Comparison of ENCODE assay signal across 23 mouse cellular contexts in the genomic region with DNA sequence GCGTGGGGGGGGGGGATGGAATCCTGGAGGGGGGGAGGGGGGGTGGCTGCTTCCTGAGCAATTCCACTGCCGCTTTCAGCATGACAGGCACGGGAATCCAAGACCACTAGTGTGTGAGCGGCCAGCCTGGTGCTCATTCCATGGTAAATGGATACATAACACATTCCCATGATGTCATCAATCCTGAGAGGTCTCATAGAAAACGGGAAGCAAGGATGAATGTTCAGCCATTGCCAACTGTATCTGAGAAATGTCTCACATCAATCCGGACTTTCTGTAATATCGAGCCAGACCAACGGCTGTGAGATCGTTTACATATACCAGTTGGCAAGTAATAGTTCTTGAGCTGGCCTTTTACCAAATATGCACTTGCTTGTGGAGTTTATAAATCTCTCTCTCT.
DNase-seq lines count a peak whose midpoint lies in the region; ATAC-seq and TF ChIP-seq lines count a peak whose summit lies in the region.
"Had no signal": no experiment of that assay in that cellular context is flagged by ENCODE, and none has a peak within 500 bp of the region (broad histone marks: within the 10 kb centered on the region; RNA-seq: fewer than 3 reads in every experiment).

No protein-coding gene starts in this region.

- no peaks in the 10 kb centered on the region for H3K36me3 ChIP-seq in forebrain, embryonic 16.5 days (ENCODE audit: control insufficient read depth, insufficient read depth)
- no peaks in the 10 kb centered on the region for H3K36me3 ChIP-seq in forebrain, embryonic 10.5 days (replicated peaks)
- no peaks in the 10 kb centered on the region for H3K36me3 ChIP-seq in liver, adult 2 months (ENCODE audit: control insufficient read depth, insufficient read depth, low read length)
- no peaks in the 10 kb centered on the region for H3K36me3 ChIP-seq in liver, embryonic 12.5 days
- no peaks in the 10 kb centered on the region for H3K36me3 ChIP-seq in stomach, embryonic 14.5 days (ENCODE audit: control insufficient read depth, insufficient read depth, low read length)
- no peaks in the 10 kb centered on the region for H3K36me3 ChIP-seq in midbrain, embryonic 10.5 days
- H3K36me3 ChIP-seq: embryonic facial prominence, embryonic 13.5 days; G1E; liver, embryonic 13.5 days; midbrain, embryonic 13.5 days; neural tube, embryonic 12.5 days had no signal

- TF ChIP-seq CTCF in liver, adult 2 months (IDR thresholded peaks at IDR 0.05; ENCODE audit: low read depth, low read length), result no peak
- no peak for TF ChIP-seq CTCF in brain, embryonic 14.5 days (IDR thresholded peaks at IDR 0.05; ENCODE audit: borderline replicate concordance, extremely low read depth, insufficient read depth, insufficient read length)

- WGBS in forebrain, embryonic 16.5 days, result 40% methylated on average over 9 of the region's 9 CpGs
- WGBS in forebrain, embryonic 10.5 days, result 88% methylated on average over 9 of the region's 9 CpGs
- WGBS in liver, adult 2 months, result 76% methylated on average over 9 of the region's 9 CpGs
- WGBS in liver, embryonic 12.5 days (ENCODE audit: insufficient replicate concordance), result 64% methylated on average over 9 of the region's 9 CpGs
- WGBS in stomach, embryonic 14.5 days, result 43% methylated on average over 9 of the region's 9 CpGs
- WGBS in midbrain, embryonic 10.5 days, result 88% methylated on average over 9 of the region's 9 CpGs

- no peak overlapping the region for H3K9ac ChIP-seq in forebrain, embryonic 16.5 days (replicated peaks; ENCODE audit: low read depth, low read length)
- no peak overlapping the region for H3K9ac ChIP-seq in liver, adult 2 months (ENCODE audit: low read depth, low read length)
- no peak overlapping the region for H3K9ac ChIP-seq in liver, embryonic 12.5 days
- H3K9ac ChIP-seq in stomach, embryonic 14.5 days (replicated peaks; ENCODE audit: low read depth, low read length), result no peak overlapping the region
- H3K9ac ChIP-seq: embryonic facial prominence, embryonic 13.5 days; forebrain, embryonic 13.5 days; liver, embryonic 13.5 days; midbrain, embryonic 13.5 days; neural tube, embryonic 12.5 days had no signal

- DNase-seq in forebrain, embryonic 10.5 days (ENCODE audit: extremely low spot score, low spot score), result no peak
- DNase-seq in liver, adult 2 months (ENCODE audit: extremely low read depth, low read depth, low spot score), result peak; percentile 1
- DNase-seq in brain, embryonic 14.5 days (ENCODE audit: low read depth), result peak; percentile 32
- no peak for DNase-seq in midbrain, embryonic 10.5 days (ENCODE audit: low spot score)
- DNase-seq: adrenal gland, postnatal 14 days; cerebellum, adult 11 months; cerebellum, postnatal 10 days; gastrocnemius, adult 2 months; kidney, adult 8-10 months; kidney, postnatal 14 days; liver, embryonic 13.5 days; right cerebral cortex, adult 18-20 months had no signal

- H3K4me2 ChIP-seq in forebrain, embryonic 16.5 days (ENCODE audit: low read length), result no peak overlapping the region
- H3K4me2 ChIP-seq in liver, embryonic 12.5 days, result no peak overlapping the region
- no peak overlapping the region for H3K4me2 ChIP-seq in stomach, embryonic 14.5 days (replicated peaks; ENCODE audit: low read depth, low read length)
- H3K4me2 ChIP-seq: embryonic facial prominence, embryonic 13.5 days; forebrain, embryonic 13.5 days; heart, embryonic 11.5 days; liver, embryonic 13.5 days; midbrain, embryonic 13.5 days; neural tube, embryonic 12.5 days had no signal

- no peak overlapping the region for H3K27ac ChIP-seq in forebrain, embryonic 16.5 days (ENCODE audit: low read length)
- no peak overlapping the region for H3K27ac ChIP-seq in forebrain, embryonic 10.5 days
- H3K27ac ChIP-seq in liver, adult 2 months (replicated peaks; ENCODE audit: insufficient read depth, low read depth, low read length), result no peak overlapping the region
- H3K27ac ChIP-seq in liver, embryonic 12.5 days, result no peak overlapping the region
- no peak overlapping the region for H3K27ac ChIP-seq in stomach, embryonic 14.5 days (ENCODE audit: low read length)
- no peak overlapping the region for H3K27ac ChIP-seq in midbrain, embryonic 10.5 days (replicated peaks)
- H3K27ac ChIP-seq: embryonic facial prominence, embryonic 13.5 days; forebrain, embryonic 13.5 days; gastrocnemius, adult 2 months; hindbrain, postnatal 0 days; liver, embryonic 13.5 days; midbrain, embryonic 13.5 days; neural tube, embryonic 12.5 days had no signal

- no peaks in the 10 kb centered on the region for H3K27me3 ChIP-seq in forebrain, embryonic 16.5 days (replicated peaks; ENCODE audit: control insufficient read depth, insufficient read depth, low read length)
- no peaks in the 10 kb centered on the region for H3K27me3 ChIP-seq in forebrain, embryonic 10.5 days (ENCODE audit: poor library complexity, severe bottlenecking)
- no peaks in the 10 kb centered on the region for H3K27me3 ChIP-seq in liver, adult 2 months (ENCODE audit: control insufficient read depth, insufficient read depth, low read length)
- H3K27me3 ChIP-seq in liver, embryonic 12.5 days (replicated peaks), result no peaks in the 10 kb centered on the region
- no peaks in the 10 kb centered on the region for H3K27me3 ChIP-seq in stomach, embryonic 14.5 days (ENCODE audit: control insufficient read depth, insufficient read depth, low read length)
- H3K27me3 ChIP-seq in midbrain, embryonic 10.5 days (ENCODE audit: low read depth, poor library complexity, severe bottlenecking), result no peaks in the 10 kb centered on the region
- H3K27me3 ChIP-seq: embryonic facial prominence, embryonic 13.5 days; forebrain, embryonic 13.5 days; liver, embryonic 13.5 days; midbrain, embryonic 13.5 days; neural tube, embryonic 12.5 days had no signal

- no peaks in the 10 kb centered on the region for H3K79me2 ChIP-seq in liver, adult 2 months (ENCODE audit: control insufficient read depth, insufficient read depth, low read length)

- ATAC-seq in forebrain, embryonic 16.5 days, result 0 out of 2 replicates have a peak, but pooled peaks have one; percentile 36
- ATAC-seq in liver, embryonic 12.5 days, result no peak
- peak; percentile 54; the same call in 1 of the 2 replicates for ATAC-seq in stomach, embryonic 14.5 days (ENCODE audit: insufficient number of reproducible peaks, insufficient read depth, low FRiP score, low read depth)
- no peak for ATAC-seq in frontal cortex, adult (ENCODE audit: low TSS enrichment)
- ATAC-seq: forebrain, embryonic 13.5 days; hindbrain, postnatal 0 days; midbrain, embryonic 13.5 days had no signal

- no peak overlapping the region for H3K4me3 ChIP-seq in forebrain, embryonic 16.5 days (replicated peaks; ENCODE audit: low read length)
- H3K4me3 ChIP-seq in forebrain, embryonic 10.5 days, result no peak overlapping the region
- H3K4me3 ChIP-seq in liver, adult 2 months (ENCODE audit: insufficient read depth, low read depth, low read length), result no peak overlapping the region
- no peak overlapping the region for H3K4me3 ChIP-seq in liver, embryonic 12.5 days
- H3K4me3 ChIP-seq in stomach, embryonic 14.5 days (ENCODE audit: low read depth, low read length), result no peak overlapping the region
- H3K4me3 ChIP-seq in midbrain, embryonic 10.5 days, result no peak overlapping the region
- H3K4me3 ChIP-seq: embryonic facial prominence, embryonic 13.5 days; forebrain, embryonic 13.5 days; gastrocnemius, adult 2 months; liver, embryonic 13.5 days; midbrain, embryonic 13.5 days; neural tube, embryonic 12.5 days had no signal

- TF ChIP-seq POLR2A in liver, adult 2 months (IDR thresholded peaks at IDR 0.05; ENCODE audit: extremely low read depth, insufficient read depth, low read length), result no peak
- TF ChIP-seq POLR2A in brain, embryonic 14.5 days (IDR thresholded peaks at IDR 0.05; ENCODE audit: borderline replicate concordance, extremely low read depth, insufficient read depth, insufficient read length, poor library complexity, severe bottlenecking), result no peak

- no peaks in the 10 kb centered on the region for H3K9me3 ChIP-seq in forebrain, embryonic 16.5 days (ENCODE audit: control insufficient read depth, low read length)
- no peaks in the 10 kb centered on the region for H3K9me3 ChIP-seq in forebrain, embryonic 10.5 days
- H3K9me3 ChIP-seq in liver, embryonic 12.5 days (replicated peaks), result no peaks in the 10 kb centered on the region
- no peaks in the 10 kb centered on the region for H3K9me3 ChIP-seq in stomach, embryonic 14.5 days (ENCODE audit: control insufficient read depth, low read depth, low read length)
- H3K9me3 ChIP-seq in midbrain, embryonic 10.5 days (replicated peaks), result no peaks in the 10 kb centered on the region
- H3K9me3 ChIP-seq: embryonic facial prominence, embryonic 13.5 days; forebrain, embryonic 13.5 days; G1E; liver, embryonic 13.5 days; midbrain, embryonic 13.5 days; neural tube, embryonic 12.5 days had no signal

- peaks cover 3% of the 10 kb centered on the region; the same call in 1 of the 2 replicates for H3K4me1 ChIP-seq in forebrain, embryonic 16.5 days (replicated peaks; ENCODE audit: control insufficient read depth, insufficient read depth, low read length)
- no peaks in the 10 kb centered on the region for H3K4me1 ChIP-seq in forebrain, embryonic 10.5 days
- no peaks in the 10 kb centered on the region for H3K4me1 ChIP-seq in liver, adult 2 months (ENCODE audit: control insufficient read depth, insufficient read depth, low read length)
- H3K4me1 ChIP-seq in liver, embryonic 12.5 days, result no peaks in the 10 kb centered on the region
- peaks cover 14% of the 10 kb centered on the region; the same call in 1 of the 2 replicates for H3K4me1 ChIP-seq in stomach, embryonic 14.5 days (ENCODE audit: control insufficient read depth, insufficient read depth, low read length)
- H3K4me1 ChIP-seq in midbrain, embryonic 10.5 days, result no peaks in the 10 kb centered on the region
- H3K4me1 ChIP-seq: embryonic facial prominence, embryonic 13.5 days; forebrain, embryonic 13.5 days; liver, embryonic 13.5 days; midbrain, embryonic 13.5 days; neural tube, embryonic 12.5 days had no signal

Comparison
In these comparisons a context has a peak if more than half of its experiments do, and no peak if none do; other contexts are left out.
1. ATAC-seq: peak in forebrain, embryonic 16.5 days (single experiment) and stomach, embryonic 14.5 days (single experiment); none in liver, embryonic 12.5 days (single experiment) and frontal cortex, adult (single experiment).
2. DNase-seq: peak in liver, adult 2 months (single experiment) and brain, embryonic 14.5 days (single experiment); none in forebrain, embryonic 10.5 days (single experiment) and midbrain, embryonic 10.5 days (single experiment).